Comparison of ENCODE assay signal across 22 mouse cellular contexts in genomic region chr4:108434781-108435180, GRCm38 (mm10). TPM values are rescaled to one million over a fixed set of nuclear protein-coding genes. Genes with fewer than 3 reads are reported as not detected.
"Had no signal": no experiment of that assay in that cellular context is flagged by ENCODE, and none has a peak within 500 bp of the region (broad histone marks: within the 10 kb centered on the region; RNA-seq: fewer than 3 reads in every experiment).

No protein-coding gene starts in this region.

- H3K4me3 ChIP-seq: midbrain, embryonic 10.5 days; myocyte; neural tube, embryonic 13.5 days; neural tube, embryonic 15.5 days had no signal

- H3K9me3 ChIP-seq: midbrain, embryonic 10.5 days; neural tube, embryonic 13.5 days; neural tube, embryonic 15.5 days had no signal

- ATAC-seq: midbrain, embryonic 16.5 days had no signal

- DNase-seq: lung, adult 18-20 months; lung, embryonic 14.5 days; lung, postnatal 10 days; lung, postnatal 4 days; midbrain, embryonic 14.5 days; retina, postnatal 1 day; right cerebral cortex, adult 18-20 months; right cerebral cortex, postnatal 25 days; right cerebral cortex, postnatal 4 days; spleen, adult 18-20 months; thymus, adult 18-20 months; thymus, postnatal 14 days; thymus, postnatal 36 days had no signal

- H3K4me2 ChIP-seq: lung, embryonic 14.5 days; neural tube, embryonic 13.5 days; neural tube, embryonic 15.5 days had no signal

- H3K9ac ChIP-seq: lung, embryonic 14.5 days; neural tube, embryonic 13.5 days; neural tube, embryonic 15.5 days had no signal

- H3K27ac ChIP-seq: midbrain, embryonic 10.5 days; neural tube, embryonic 13.5 days; neural tube, embryonic 15.5 days had no signal

- H3K36me3 ChIP-seq: midbrain, embryonic 10.5 days; neural tube, embryonic 13.5 days; neural tube, embryonic 15.5 days had no signal

- H3K27me3 ChIP-seq: neural tube, embryonic 13.5 days; neural tube, embryonic 15.5 days had no signal

RNA-seq across cellular contexts. Expression of gene Shisal2a, which starts 51.6 kb away (rescaled TPM):
- total RNA-seq: megakaryocyte, adult 5-6 weeks; megakaryocyte-erythroid progenitor cell, adult 5-6 weeks had no signal
- polyA plus RNA-seq: small intestine, adult 2 months; thymus, postnatal 0 days had no signal
